Mouse (Mus musculus): ENCODE results near the gene Appl1. TPM values are rescaled to one million over a fixed set of nuclear protein-coding genes. Genes with fewer than 3 reads are reported as not detected.
"Not testable (repeated sequence)": the region's sequence is repeated elsewhere in the genome, so short reads cannot be mapped to it uniquely, and the experiment has no call there.

The Appl1 gene
- polyA plus RNA-seq, 1 experiment from 2014 or later, result 62.4 TPM

- no peaks in the 10 kb centered on the region for H3K9me3 ChIP-seq (replicated peaks; ENCODE audit: control insufficient read depth, low read length)
Measured at GRCm38 (mm10) chr14:26934891-26935290, 36.1 kb downstream of the Appl1 start.

GRCm38 (mm10) chr14:26923702-26924421 lies 47.2 kb downstream of the Appl1 start:
- Histone ChIP-seq H3K4me1 (ENCODE audit: control insufficient read depth, insufficient read depth, low read length) (no peaks in the 10 kb centered on the region), H3K36me3 (ENCODE audit: control insufficient read depth, insufficient read depth, low read length) (peaks cover 65% of the 10 kb centered on the region), H3K9ac (ENCODE audit: low read length) (no peak overlapping the region), H3K4me2 (ENCODE audit: low read length) (no peak overlapping the region), H3K27me3 (replicated peaks; ENCODE audit: control insufficient read depth, insufficient read depth, low read length) (no peaks in the 10 kb centered on the region), H3K9me3 (replicated peaks; ENCODE audit: control insufficient read depth, low read length) (no peaks in the 10 kb centered on the region), H3K27ac (ENCODE audit: low read depth, low read length) (no peak overlapping the region), H3K4me3 (ENCODE audit: low read depth, low read length) (no peak overlapping the region)
- WGBS, result 94% methylated on average over 5 of the region's 5 CpGs
- DNase-seq (ENCODE audit: low spot score) (no peak), ATAC-seq (no peak)

More at GRCm38 (mm10) chr14:26934891-26935290, 36.1 kb downstream of the Appl1 start:
- H3K4me3 ChIP-seq (ENCODE audit: low read depth, low read length), result no peak overlapping the region
- H3K27ac ChIP-seq (ENCODE audit: low read depth, low read length), result no peak overlapping the region
- H3K4me1 ChIP-seq (ENCODE audit: control insufficient read depth, insufficient read depth, low read length), result no peaks in the 10 kb centered on the region
- DNase-seq (ENCODE audit: low spot score), result no peak
- H3K36me3 ChIP-seq (ENCODE audit: control insufficient read depth, insufficient read depth, low read length), result peaks cover 20% of the 10 kb centered on the region
- H3K4me2 ChIP-seq (ENCODE audit: low read length), result no peak overlapping the region
- ATAC-seq, result no peak
- WGBS, result 88% methylated on average over 3 of the region's 3 CpGs
- H3K9ac ChIP-seq (ENCODE audit: low read length), result no peak overlapping the region
- H3K27me3 ChIP-seq (replicated peaks; ENCODE audit: control insufficient read depth, insufficient read depth, low read length), result no peaks in the 10 kb centered on the region

DNA sequence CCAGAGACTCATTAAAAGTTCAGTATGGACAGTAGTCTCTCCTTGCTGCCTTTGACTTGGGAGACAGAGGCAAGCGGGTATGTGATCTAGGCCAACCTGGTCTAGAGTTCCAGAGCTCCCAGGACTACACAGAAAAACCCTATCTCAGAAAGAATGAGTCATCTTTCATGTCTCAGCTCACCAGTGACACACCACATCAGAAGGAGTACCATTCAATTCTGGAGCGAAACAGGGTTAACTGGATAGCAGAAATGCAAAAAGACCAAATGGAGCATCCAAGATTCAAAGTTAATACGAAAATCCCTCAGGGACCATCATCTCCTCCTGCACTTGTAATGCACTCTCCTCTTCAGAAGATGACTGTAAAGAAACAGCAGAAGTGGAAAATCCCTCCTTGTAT lies 51.7 kb downstream of the Appl1 start:
- Histone ChIP-seq H3K27me3 (replicated peaks; ENCODE audit: control insufficient read depth, insufficient read depth, low read length) (no peaks in the 10 kb centered on the region), H3K4me1 (ENCODE audit: control insufficient read depth, insufficient read depth, low read length) (no peaks in the 10 kb centered on the region), H3K4me2 (ENCODE audit: low read length) (no peak overlapping the region), H3K36me3 (ENCODE audit: control insufficient read depth, insufficient read depth, low read length) (peaks cover 37% of the 10 kb centered on the region), H3K9ac (ENCODE audit: low read length) (no peak overlapping the region), H3K9me3 (replicated peaks; ENCODE audit: control insufficient read depth, low read length) (no peaks in the 10 kb centered on the region), H3K4me3 (ENCODE audit: low read depth, low read length) (no peak overlapping the region), H3K27ac (ENCODE audit: low read depth, low read length) (no peak overlapping the region)
- WGBS, result 94% methylated on average over 3 of the region's 3 CpGs
- ATAC-seq (no peak), DNase-seq (ENCODE audit: low spot score) (no peak)

DNA sequence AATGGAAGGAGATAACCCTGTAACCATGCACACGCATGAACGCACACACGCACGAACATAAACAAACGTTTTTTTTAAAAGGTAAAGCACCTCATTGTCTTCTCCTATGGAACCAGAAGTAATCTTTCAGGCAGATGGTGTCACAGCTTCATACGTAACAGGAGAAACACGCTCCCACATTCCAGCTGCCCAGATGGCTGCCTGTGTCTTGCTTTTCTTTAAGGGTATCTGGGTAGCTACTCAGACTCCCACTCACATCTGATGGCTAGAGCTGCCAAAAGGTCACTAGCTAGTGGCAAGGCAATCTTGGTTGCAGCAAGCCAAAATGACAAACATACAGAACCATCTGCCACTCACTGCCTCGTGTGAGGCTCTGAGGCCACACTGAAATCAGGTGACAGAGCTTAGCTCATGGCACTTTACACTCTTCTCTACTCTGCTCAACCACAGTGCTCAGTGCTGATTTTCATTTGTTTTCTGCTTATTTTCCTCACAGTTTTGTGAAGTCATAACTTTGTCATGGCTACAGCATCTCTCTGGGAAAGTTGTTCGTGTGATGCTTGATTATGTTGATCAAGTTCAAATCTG lies 57.3 kb downstream of the Appl1 start:
- H3K27ac ChIP-seq (ENCODE audit: low read depth, low read length), result peak overlapping the region; percentile 5; the same call in 1 of the 2 replicates
- no peaks in the 10 kb centered on the region for H3K27me3 ChIP-seq (replicated peaks; ENCODE audit: control insufficient read depth, insufficient read depth, low read length)
- no peaks in the 10 kb centered on the region for H3K9me3 ChIP-seq (replicated peaks; ENCODE audit: control insufficient read depth, low read length)
- H3K4me2 ChIP-seq (ENCODE audit: low read length), result no peak overlapping the region
- H3K9ac ChIP-seq (ENCODE audit: low read length), result no peak overlapping the region
- 58% methylated on average over 9 of the region's 9 CpGs for WGBS
- peak; percentile 50 for DNase-seq (ENCODE audit: low spot score)
- H3K4me1 ChIP-seq (ENCODE audit: control insufficient read depth, insufficient read depth, low read length), result no peaks in the 10 kb centered on the region
- H3K4me3 ChIP-seq (ENCODE audit: low read depth, low read length), result no peak overlapping the region
- no peaks in the 10 kb centered on the region; the same call in 1 of the 2 replicates for H3K36me3 ChIP-seq (ENCODE audit: control insufficient read depth, insufficient read depth, low read length)
- peak; percentile 46 for ATAC-seq

DNA sequence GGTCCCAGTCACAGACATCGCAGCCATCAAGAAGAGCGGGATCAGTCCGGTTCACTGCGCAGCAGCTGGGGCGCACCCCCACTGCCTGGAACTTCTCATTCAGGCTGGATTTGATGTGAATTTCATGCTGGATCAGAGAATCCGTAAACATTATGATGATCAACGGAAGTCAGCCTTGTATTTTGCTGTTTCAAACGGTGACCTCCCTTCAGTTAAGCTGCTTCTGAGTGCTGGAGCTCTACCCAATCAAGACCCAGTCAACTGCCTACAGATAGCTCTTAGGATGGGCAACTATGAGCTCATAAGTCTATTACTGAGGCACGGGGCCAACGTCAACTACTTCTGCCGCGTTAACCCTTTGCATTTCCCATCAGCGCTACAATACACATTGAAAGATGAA lies 59.2 kb downstream of the Appl1 start:
- no peak for ATAC-seq
- WGBS, result 93% methylated on average over 13 of the region's 13 CpGs
- H3K4me2 ChIP-seq (ENCODE audit: low read length), result no peak overlapping the region
- no peaks in the 10 kb centered on the region for H3K4me1 ChIP-seq (ENCODE audit: control insufficient read depth, insufficient read depth, low read length)
- H3K4me3 ChIP-seq (ENCODE audit: low read depth, low read length), result no peak overlapping the region
- H3K27ac ChIP-seq (ENCODE audit: low read depth, low read length), result no peak overlapping the region
- H3K9ac ChIP-seq (ENCODE audit: low read length), result no peak overlapping the region
- no peaks in the 10 kb centered on the region for H3K27me3 ChIP-seq (replicated peaks; ENCODE audit: control insufficient read depth, insufficient read depth, low read length)
- H3K9me3 ChIP-seq (replicated peaks; ENCODE audit: control insufficient read depth, low read length), result no peaks in the 10 kb centered on the region
- H3K36me3 ChIP-seq (ENCODE audit: control insufficient read depth, insufficient read depth, low read length), result no peaks in the 10 kb centered on the region
- no peak for DNase-seq (ENCODE audit: low spot score)

DNA sequence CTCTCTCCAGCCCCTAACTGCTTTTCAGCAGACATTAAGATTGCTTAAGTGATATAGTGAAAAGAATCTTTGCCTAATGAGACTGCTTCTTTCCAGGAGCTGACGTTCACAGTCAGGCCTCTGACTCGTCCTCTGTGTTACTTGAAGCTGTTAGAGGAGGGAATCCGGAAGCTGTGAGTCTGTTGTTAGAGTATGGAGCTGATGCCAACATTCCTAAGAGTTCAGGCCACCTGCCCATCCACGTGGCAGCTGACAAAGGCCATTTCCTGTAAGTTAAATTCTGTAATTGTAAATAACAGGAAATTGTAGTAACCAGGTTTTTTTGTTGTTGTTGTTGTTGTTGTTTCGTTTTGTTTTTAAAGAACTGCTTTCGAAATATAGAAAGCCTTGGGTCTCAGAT lies 59.8 kb downstream of the Appl1 start:
- no peak for DNase-seq (ENCODE audit: low spot score)
- Histone ChIP-seq H3K4me2 (ENCODE audit: low read length) (no peak overlapping the region), H3K9ac (ENCODE audit: low read length) (no peak overlapping the region), H3K27ac (ENCODE audit: low read depth, low read length) (no peak overlapping the region), H3K27me3 (replicated peaks; ENCODE audit: control insufficient read depth, insufficient read depth, low read length) (no peaks in the 10 kb centered on the region), H3K9me3 (replicated peaks; ENCODE audit: control insufficient read depth, low read length) (no peaks in the 10 kb centered on the region), H3K4me1 (ENCODE audit: control insufficient read depth, insufficient read depth, low read length) (no peaks in the 10 kb centered on the region), H3K36me3 (ENCODE audit: control insufficient read depth, insufficient read depth, low read length) (no peaks in the 10 kb centered on the region), H3K4me3 (ENCODE audit: low read depth, low read length) (no peak overlapping the region)
- WGBS, result 59% methylated on average over 6 of the region's 6 CpGs
- no peak for ATAC-seq

GRCm38 (mm10) chr14:26910461-26910860 lies 60.6 kb downstream of the Appl1 start:
- H3K4me2 ChIP-seq (ENCODE audit: low read length); H3K9ac ChIP-seq (ENCODE audit: low read length); H3K4me3 ChIP-seq (ENCODE audit: low read depth, low read length); H3K4me1 ChIP-seq (ENCODE audit: control insufficient read depth, insufficient read depth, low read length); H3K27ac ChIP-seq (ENCODE audit: low read depth, low read length); DNase-seq (ENCODE audit: low spot score); ATAC-seq; H3K36me3 ChIP-seq (ENCODE audit: control insufficient read depth, insufficient read depth, low read length); H3K9me3 ChIP-seq (replicated peaks; ENCODE audit: control insufficient read depth, low read length); H3K27me3 ChIP-seq (replicated peaks; ENCODE audit: control insufficient read depth, insufficient read depth, low read length): not testable (repeated sequence)
- WGBS, result 46% methylated on average over 9 of the region's 9 CpGs

DNA sequence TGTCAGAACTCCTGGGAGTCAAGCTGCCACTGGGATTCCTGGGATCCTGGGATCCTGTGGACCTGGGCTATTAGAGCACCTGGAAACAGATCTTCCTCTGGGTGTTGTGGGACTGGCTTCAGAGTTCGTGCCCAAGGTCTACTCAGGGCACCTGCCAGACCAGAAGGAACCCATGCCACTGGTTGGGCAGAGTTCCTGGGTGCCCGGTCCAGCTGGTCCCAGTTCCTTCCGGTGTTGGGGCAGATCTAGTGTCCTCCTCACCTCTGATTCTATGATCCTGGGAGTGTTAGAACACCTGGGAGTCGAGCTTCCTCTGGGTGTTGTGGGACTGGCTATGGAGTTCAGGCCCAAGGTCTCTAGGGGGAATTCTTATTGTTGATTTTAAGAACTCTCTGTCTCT lies 63.6 kb downstream of the Appl1 start:
- H3K9ac ChIP-seq (ENCODE audit: low read length), result no peak overlapping the region
- no peaks in the 10 kb centered on the region for H3K9me3 ChIP-seq (replicated peaks; ENCODE audit: control insufficient read depth, low read length)
- H3K4me3 ChIP-seq (ENCODE audit: low read depth, low read length), result no peak overlapping the region
- WGBS, result 87% methylated on average over 4 of the region's 4 CpGs
- no peaks in the 10 kb centered on the region for H3K36me3 ChIP-seq (ENCODE audit: control insufficient read depth, insufficient read depth, low read length)
- no peak overlapping the region for H3K27ac ChIP-seq (ENCODE audit: low read depth, low read length)
- no peaks in the 10 kb centered on the region for H3K4me1 ChIP-seq (ENCODE audit: control insufficient read depth, insufficient read depth, low read length)
- ATAC-seq (no peak), DNase-seq (ENCODE audit: low spot score) (no peak)
- H3K4me2 ChIP-seq (ENCODE audit: low read length), result no peak overlapping the region
- H3K27me3 ChIP-seq (replicated peaks; ENCODE audit: control insufficient read depth, insufficient read depth, low read length), result no peaks in the 10 kb centered on the region

DNA sequence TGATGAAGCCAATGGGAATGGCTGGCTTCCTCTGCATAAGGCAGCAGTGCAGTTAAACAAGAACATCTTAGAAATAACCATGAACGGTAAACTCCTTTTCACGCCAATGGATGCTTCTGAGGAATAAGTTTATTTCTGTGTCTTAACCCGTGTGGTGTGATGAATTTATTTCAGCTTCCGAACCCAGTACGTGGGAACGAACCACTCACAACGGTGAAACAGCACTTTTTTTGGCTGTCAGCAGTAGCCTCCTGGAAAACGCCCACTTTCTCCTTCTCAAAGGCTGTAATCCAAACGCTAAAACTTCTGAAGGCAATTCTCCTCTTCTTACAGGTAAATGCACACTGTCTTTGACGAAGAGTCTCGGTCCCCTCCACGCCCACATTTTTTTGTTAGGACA lies 70.1 kb downstream of the Appl1 start:
- no peak for DNase-seq (ENCODE audit: low spot score)
- H3K4me1 ChIP-seq (ENCODE audit: control insufficient read depth, insufficient read depth, low read length), result no peaks in the 10 kb centered on the region
- H3K4me2 ChIP-seq (ENCODE audit: low read length), result no peak overlapping the region
- no peak overlapping the region for H3K9ac ChIP-seq (ENCODE audit: low read length)
- no peaks in the 10 kb centered on the region for H3K9me3 ChIP-seq (replicated peaks; ENCODE audit: control insufficient read depth, low read length)
- ATAC-seq, result no peak
- whole genome bisulfite sequencing, result 88% methylated on average over 12 of the region's 12 CpGs
- no peaks in the 10 kb centered on the region for H3K27me3 ChIP-seq (replicated peaks; ENCODE audit: control insufficient read depth, insufficient read depth, low read length)
- H3K36me3 ChIP-seq (ENCODE audit: control insufficient read depth, insufficient read depth, low read length), result no peaks in the 10 kb centered on the region
- H3K4me3 ChIP-seq (ENCODE audit: low read depth, low read length), result no peak overlapping the region
- H3K27ac ChIP-seq (ENCODE audit: low read depth, low read length), result no peak overlapping the region
